Mouse (Mus musculus): ENCODE results near the gene Tyrobp. TPM values are rescaled to one million over a fixed set of nuclear protein-coding genes. Genes with fewer than 3 reads are reported as not detected.

Tyrobp gene
- polyA plus RNA-seq, 1 experiment from 2014 or later = 38.6 TPM

Other genes with a start within 250 kb of the Tyrobp start
- gene Zfp146, start 244.0 kb upstream of the Tyrobp start, polyA plus RNA-seq (2015; fragmentation: Nextera tagmentation; extraction: Ambion mirVana) = 11.3 and 12.4 TPM in 2 replicates
- 5.7 and 5.9 TPM in 2 replicates for gene Cox7a1, start 229.6 kb upstream of the Tyrobp start, polyA plus RNA-seq (2015; fragmentation: Nextera tagmentation; extraction: Ambion mirVana)
- 88.7 and 88.9 TPM in 2 replicates for gene Capns1, start 214.9 kb upstream of the Tyrobp start, polyA plus RNA-seq (2015; fragmentation: Nextera tagmentation; extraction: Ambion mirVana)
- gene Polr2i, start 181.8 kb upstream of the Tyrobp start, polyA plus RNA-seq (2015; fragmentation: Nextera tagmentation; extraction: Ambion mirVana) = 165 and 194 TPM in 2 replicates
- 405 and 478 TPM in 2 replicates for gene Tbcb, start 181.5 kb upstream of the Tyrobp start, polyA plus RNA-seq (2015; fragmentation: Nextera tagmentation; extraction: Ambion mirVana)
- 0.26 TPM in 1 of 2 replicates, not detected in the other for gene Ovol3, start 178.0 kb upstream of the Tyrobp start, polyA plus RNA-seq (2015; fragmentation: Nextera tagmentation; extraction: Ambion mirVana)
- gene Thap8, start 133.7 kb upstream of the Tyrobp start, polyA plus RNA-seq (2015; fragmentation: Nextera tagmentation; extraction: Ambion mirVana) = 0.86 and 0.93 TPM in 2 replicates
- 2.6 and 5.5 TPM in 2 replicates for gene Wdr62, start 133.3 kb upstream of the Tyrobp start, polyA plus RNA-seq (2015; fragmentation: Nextera tagmentation; extraction: Ambion mirVana)
- 82.4 and 89.7 TPM in 2 replicates for gene Clip3, start 122.0 kb upstream of the Tyrobp start, polyA plus RNA-seq (2015; fragmentation: Nextera tagmentation; extraction: Ambion mirVana)
- 131 and 141 TPM in 2 replicates for gene Alkbh6, start 105.0 kb upstream of the Tyrobp start, polyA plus RNA-seq (2015; fragmentation: Nextera tagmentation; extraction: Ambion mirVana)
- gene Syne4, start 99.0 kb upstream of the Tyrobp start, polyA plus RNA-seq (2015; fragmentation: Nextera tagmentation; extraction: Ambion mirVana) = 18.9 and 24.7 TPM in 2 replicates
- not detected in 2 replicates for gene E130208F15Rik, start 92.0 kb upstream of the Tyrobp start, polyA plus RNA-seq (2015; fragmentation: Nextera tagmentation; extraction: Ambion mirVana)
- 16.0 and 16.7 TPM in 2 replicates for gene Sdhaf1, start 89.9 kb upstream of the Tyrobp start, polyA plus RNA-seq (2015; fragmentation: Nextera tagmentation; extraction: Ambion mirVana)
- 13.5 and 15.7 TPM in 2 replicates for gene Lrfn3, start 51.0 kb upstream of the Tyrobp start, polyA plus RNA-seq (2015; fragmentation: Nextera tagmentation; extraction: Ambion mirVana)
- gene Hcst, start 6.1 kb downstream of the Tyrobp start, polyA plus RNA-seq (2015; fragmentation: Nextera tagmentation; extraction: Ambion mirVana) = 0.95 and 4.5 TPM in 2 replicates
- gene Nfkbid, start 8.0 kb downstream of the Tyrobp start, polyA plus RNA-seq (2015; fragmentation: Nextera tagmentation; extraction: Ambion mirVana) = 2.7 and 3.2 TPM in 2 replicates
- 577 and 709 TPM in 2 replicates for gene Aplp1, start 31.8 kb downstream of the Tyrobp start, polyA plus RNA-seq (2015; fragmentation: Nextera tagmentation; extraction: Ambion mirVana)
- gene Kirrel2, start 43.9 kb downstream of the Tyrobp start, polyA plus RNA-seq (2015; fragmentation: Nextera tagmentation; extraction: Ambion mirVana) = 0.15 and 0.36 TPM in 2 replicates
- gene Nphs1, start 44.6 kb downstream of the Tyrobp start, polyA plus RNA-seq (2015; fragmentation: Nextera tagmentation; extraction: Ambion mirVana) = 0.14 and 0.23 TPM in 2 replicates
- gene Prodh2, start 79.9 kb downstream of the Tyrobp start, polyA plus RNA-seq (2015; fragmentation: Nextera tagmentation; extraction: Ambion mirVana) = 0.42 TPM in 1 of 2 replicates, not detected in the other
- 78.7 and 91.1 TPM in 2 replicates for gene Arhgap33, start 121.3 kb downstream of the Tyrobp start, polyA plus RNA-seq (2015; fragmentation: Nextera tagmentation; extraction: Ambion mirVana)
- 8.6 and 11.7 TPM in 2 replicates for gene Hspb6, start 138.4 kb downstream of the Tyrobp start, polyA plus RNA-seq (2015; fragmentation: Nextera tagmentation; extraction: Ambion mirVana)
- 7.9 and 8.6 TPM in 2 replicates for gene Proser3, start 138.5 kb downstream of the Tyrobp start, polyA plus RNA-seq (2015; fragmentation: Nextera tagmentation; extraction: Ambion mirVana)
- 55.6 and 61.8 TPM in 2 replicates for gene Lin37, start 146.1 kb downstream of the Tyrobp start, polyA plus RNA-seq (2015; fragmentation: Nextera tagmentation; extraction: Ambion mirVana)
- gene U2af1l4, start 149.5 kb downstream of the Tyrobp start, polyA plus RNA-seq (2015; fragmentation: Nextera tagmentation; extraction: Ambion mirVana) = 84.2 and 95.2 TPM in 2 replicates
- 14.6 and 14.8 TPM in 2 replicates for gene Gm49396, start 149.6 kb downstream of the Tyrobp start, polyA plus RNA-seq (2015; fragmentation: Nextera tagmentation; extraction: Ambion mirVana)
- 136 and 139 TPM in 2 replicates for gene Psenen, start 149.9 kb downstream of the Tyrobp start, polyA plus RNA-seq (2015; fragmentation: Nextera tagmentation; extraction: Ambion mirVana)
- 4.1 and 4.7 TPM in 2 replicates for gene Igflr1, start 151.7 kb downstream of the Tyrobp start, polyA plus RNA-seq (2015; fragmentation: Nextera tagmentation; extraction: Ambion mirVana)
- gene Kmt2b, start 175.0 kb downstream of the Tyrobp start, polyA plus RNA-seq (2015; fragmentation: Nextera tagmentation; extraction: Ambion mirVana) = 8.5 and 8.8 TPM in 2 replicates
- 0.37 and 0.44 TPM in 2 replicates for gene Zbtb32, start 185.1 kb downstream of the Tyrobp start, polyA plus RNA-seq (2015; fragmentation: Nextera tagmentation; extraction: Ambion mirVana)
- gene Upk1a, start 199.1 kb downstream of the Tyrobp start, polyA plus RNA-seq (2015; fragmentation: Nextera tagmentation; extraction: Ambion mirVana) = 0.87 and 2.3 TPM in 2 replicates
- 1,176 and 1,358 TPM in 2 replicates for gene Cox6b1, start 212.4 kb downstream of the Tyrobp start, polyA plus RNA-seq (2015; fragmentation: Nextera tagmentation; extraction: Ambion mirVana)
- not detected in 2 replicates for gene Etv2, start 222.1 kb downstream of the Tyrobp start, polyA plus RNA-seq (2015; fragmentation: Nextera tagmentation; extraction: Ambion mirVana)
- 125 and 129 TPM in 2 replicates for gene Rbm42, start 236.6 kb downstream of the Tyrobp start, polyA plus RNA-seq (2015; fragmentation: Nextera tagmentation; extraction: Ambion mirVana)